Mouse (Mus musculus) urinary bladder, postnatal 10 days (tissue): Measurements from ENCODE around the gene Ltn1.

ENCODE experiments used
- DNase-seq: peaks from one replicate; pipeline ENCODE4 v3.0.0; 2022; ENCODE audit warnings: low spot score

Gene Ltn1

GRCm38 (mm10) chr16:87387444-87387977, 44.9 kb downstream of the Ltn1 start:
- no peak for DNase-seq

- no peak for DNase-seq
Observed at GRCm38 (mm10) chr16:87384366-87384765, 48.0 kb downstream of the Ltn1 start.

- DNase-seq, result no peak
Observed at GRCm38 (mm10) chr16:87382996-87383395, 49.4 kb downstream of the Ltn1 start.

GRCm38 (mm10) chr16:87366445-87366844, 66.0 kb downstream of the Ltn1 start:
- no peak for DNase-seq

GRCm38 (mm10) chr16:87366035-87366434, 66.4 kb downstream of the Ltn1 start:
- DNase-seq, result no peak

GRCm38 (mm10) chr16:87364231-87364630, 68.2 kb downstream of the Ltn1 start:
- DNase-seq, result no peak

GRCm38 (mm10) chr16:87360096-87360495, 72.3 kb downstream of the Ltn1 start:
- no peak for DNase-seq

- DNase-seq, result no peak
Observed at GRCm38 (mm10) chr16:87354748-87355147, 77.7 kb downstream of the Ltn1 start.

- peak; percentile 77 for DNase-seq
Observed at GRCm38 (mm10) chr16:87354075-87354583, 78.3 kb downstream of the Ltn1 start, which contains the start of gene N6amt1. Gene N6amt1 (plus strand): TSS chr16:87354185.

GRCm38 (mm10) chr16:87353605-87354004, 78.8 kb downstream of the Ltn1 start:
- DNase-seq, result no peak

GRCm38 (mm10) chr16:87351386-87352105, 80.9 kb downstream of the Ltn1 start:
- DNase-seq, result no peak

GRCm38 (mm10) chr16:87348133-87348532, 84.3 kb downstream of the Ltn1 start:
- DNase-seq, result no peak

- DNase-seq, result no peak
Observed at GRCm38 (mm10) chr16:87341043-87341572, 91.3 kb downstream of the Ltn1 start.

GRCm38 (mm10) chr16:87334756-87335155, 97.7 kb downstream of the Ltn1 start:
- DNase-seq, result no peak

GRCm38 (mm10) chr16:87329986-87330385, 102.4 kb downstream of the Ltn1 start:
- DNase-seq, result no peak
